Mouse (Mus musculus) lung, adult 18-20 months (tissue): ENCODE results near the gene Il3.
"Not testable (repeated sequence)": the region's sequence is repeated elsewhere in the genome, so short reads cannot be mapped to it uniquely, and the experiment has no call there.

Experiments
- DNase-seq, 2 experiments: peaks; one replicate each; pipeline ENCODE4 v3.0.0; 2022; ENCODE audit warnings: mixed read lengths in 2 of 2

The Il3 gene

DNA sequence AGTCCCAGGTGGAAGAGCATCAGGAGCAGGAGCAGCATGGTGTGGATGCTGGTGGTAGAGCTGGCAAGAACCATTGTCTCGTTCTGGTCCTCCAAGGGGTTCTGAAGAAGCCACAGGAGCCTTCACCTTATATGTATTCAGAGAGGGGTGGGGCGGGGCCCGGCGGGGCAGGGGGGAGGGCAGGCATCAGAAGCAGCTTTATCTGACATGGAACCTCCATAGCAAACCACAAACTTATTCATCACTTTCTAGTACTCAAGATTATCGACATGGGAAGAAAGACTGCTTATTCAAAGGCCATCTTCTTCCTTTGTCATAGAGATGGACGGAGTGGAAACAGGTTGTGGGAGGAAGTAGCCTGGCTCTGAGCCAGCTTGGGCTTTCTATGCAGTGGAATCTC lies at the start of gene Il3:
Gene Il3, minus strand, starts transcription at position 101 of the 400 bp plus-strand sequence.
- DNase-seq: no peak

DNA sequence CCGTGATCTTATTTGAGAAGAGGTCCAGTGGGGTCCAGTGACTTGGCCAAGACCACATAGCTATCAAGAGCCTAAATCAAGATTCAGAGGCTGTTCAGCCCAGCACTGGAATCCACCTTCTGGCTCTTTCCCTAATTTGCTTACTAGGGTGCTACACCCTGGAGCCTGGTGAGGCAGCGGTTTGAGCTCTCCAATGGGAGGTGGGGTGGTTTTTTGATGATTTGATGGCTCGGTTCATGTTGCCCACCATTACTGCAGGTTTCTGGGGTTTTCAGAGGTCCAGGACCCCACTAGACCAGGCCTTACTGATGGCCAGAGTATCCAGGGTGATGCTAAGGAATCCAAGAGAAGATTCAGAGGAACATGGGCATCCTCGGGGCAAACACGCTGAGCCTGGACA lies 48.3 kb upstream of the Il3 start:
- no peak for DNase-seq

DNA sequence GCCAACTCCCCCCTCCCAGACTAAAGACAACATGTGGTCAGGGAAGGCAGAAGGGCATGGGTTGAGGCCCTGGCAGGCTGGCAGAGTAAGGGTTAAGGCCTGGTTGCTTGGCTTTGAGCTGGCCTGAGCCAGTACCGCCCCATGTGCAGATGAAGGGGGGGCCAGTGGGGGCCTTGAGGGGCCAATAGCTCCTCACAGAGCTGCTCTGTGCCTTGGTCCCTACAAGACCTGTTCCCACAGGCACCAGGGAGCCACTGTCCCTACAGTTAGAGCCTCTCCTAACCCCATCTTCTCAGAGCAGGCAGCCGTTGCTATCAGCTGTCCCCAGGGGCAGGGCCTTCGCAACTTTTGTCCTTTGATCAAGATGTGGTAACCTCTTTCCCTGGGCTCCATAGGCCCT lies 47.7 kb upstream of the Il3 start:
- no peak for DNase-seq

DNA sequence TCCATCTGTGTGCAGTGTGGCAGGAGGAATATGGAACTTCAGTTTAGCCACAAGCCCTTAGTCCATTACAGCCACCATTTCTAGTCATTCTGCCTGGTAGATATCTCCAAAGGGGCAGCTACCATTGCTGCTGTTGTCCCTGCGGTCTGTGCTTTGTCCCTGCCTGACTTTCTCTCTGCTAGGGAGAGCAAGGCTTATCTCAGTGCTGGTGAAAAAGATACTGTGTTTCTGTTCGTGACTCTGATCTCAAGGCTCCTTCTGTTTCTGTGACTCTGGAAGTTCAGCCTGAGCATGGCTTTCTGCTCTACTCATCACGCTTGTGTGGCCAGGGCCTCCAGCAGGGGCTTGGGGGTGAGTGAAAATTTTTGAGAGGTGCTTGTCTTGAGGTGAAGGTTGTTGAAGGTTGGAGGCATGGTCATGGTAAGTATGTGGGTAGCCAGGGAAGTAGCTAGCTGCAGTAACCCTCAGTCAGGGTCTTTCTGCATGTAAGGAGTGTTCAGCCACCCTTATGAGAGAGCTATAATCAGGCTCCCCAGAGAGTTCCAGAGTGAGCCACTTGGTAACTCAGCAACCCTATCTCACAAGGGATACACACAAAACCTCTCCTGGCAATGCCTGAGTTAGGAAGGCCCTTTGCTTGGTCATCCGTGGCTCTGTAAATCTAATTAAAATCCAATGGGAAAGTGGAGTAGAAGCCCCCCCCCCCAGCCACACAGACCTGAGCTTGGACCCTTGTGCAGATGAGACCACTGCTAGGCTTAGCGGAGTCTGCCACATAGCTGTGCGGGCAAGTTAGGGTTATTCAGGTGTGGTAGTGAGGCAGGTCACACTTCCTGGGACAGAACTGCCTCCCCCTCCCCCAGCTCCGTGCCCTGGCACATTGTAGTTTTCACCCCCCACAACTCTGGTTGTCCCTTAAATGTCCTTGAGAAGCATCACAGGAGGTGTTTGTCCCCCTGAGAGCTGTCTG lies 46.6 kb upstream of the Il3 start:
- DNase-seq: no peak

DNA sequence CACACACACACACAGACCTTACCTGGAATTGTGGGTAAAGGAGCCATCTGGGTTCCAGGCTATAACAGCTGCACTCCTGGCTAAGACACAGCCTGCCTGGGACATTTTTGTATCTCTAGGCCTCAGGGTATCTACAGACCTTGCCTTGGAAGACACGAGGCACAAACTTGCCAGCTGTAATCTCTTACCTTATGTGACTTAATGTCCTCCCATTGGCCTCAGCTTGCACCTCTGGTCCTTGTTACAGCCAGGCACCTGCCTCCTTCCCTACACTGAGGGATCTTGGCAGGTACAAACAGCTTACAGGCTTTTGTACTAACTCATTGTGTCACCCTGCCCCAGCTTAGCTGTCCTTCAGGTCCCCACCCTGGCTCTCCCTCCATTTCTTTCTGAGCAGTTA lies 45.5 kb upstream of the Il3 start:
- no peak for DNase-seq

DNA sequence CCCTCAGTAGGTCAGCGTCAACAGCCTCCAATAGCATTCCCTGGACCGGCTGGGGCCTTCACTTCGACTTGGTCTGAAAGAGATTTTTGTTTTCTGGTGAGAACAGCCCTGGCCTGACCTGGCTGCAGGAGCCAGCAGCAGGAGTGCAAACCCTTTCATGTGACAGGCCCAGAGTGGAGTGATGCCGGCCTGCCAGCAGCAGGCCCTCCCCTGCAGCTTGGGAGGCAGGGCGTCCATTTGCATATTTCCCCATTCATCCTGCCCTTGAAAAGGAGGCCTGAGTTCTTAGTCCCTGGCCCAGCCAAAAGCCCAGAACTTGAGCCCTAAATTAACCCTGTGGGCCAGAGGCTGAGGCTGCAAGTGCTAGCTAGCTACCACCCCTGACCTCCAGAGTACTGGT lies 44.9 kb upstream of the Il3 start:
- DNase-seq: peak; percentile 48 to 59

DNA sequence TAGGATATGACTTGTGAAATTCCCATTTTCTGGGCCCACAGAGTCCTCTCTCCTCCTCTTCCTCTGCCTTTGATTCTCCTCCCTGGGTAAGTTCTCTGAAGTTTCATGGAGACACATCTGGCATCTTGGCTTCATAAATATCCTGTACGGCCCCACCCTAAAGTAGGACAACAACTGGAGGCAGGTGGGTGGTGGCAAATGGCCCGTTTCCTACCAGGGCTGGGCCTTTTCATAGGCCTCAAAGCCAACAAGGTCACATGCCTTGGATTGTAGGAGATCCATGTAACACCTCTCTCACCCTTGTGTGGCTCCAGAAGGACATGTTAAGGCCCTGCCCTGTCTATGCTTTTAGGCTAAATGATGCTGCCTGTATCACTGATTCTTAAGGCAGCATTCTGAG lies 43.5 kb upstream of the Il3 start:
- DNase-seq: no peak

DNA sequence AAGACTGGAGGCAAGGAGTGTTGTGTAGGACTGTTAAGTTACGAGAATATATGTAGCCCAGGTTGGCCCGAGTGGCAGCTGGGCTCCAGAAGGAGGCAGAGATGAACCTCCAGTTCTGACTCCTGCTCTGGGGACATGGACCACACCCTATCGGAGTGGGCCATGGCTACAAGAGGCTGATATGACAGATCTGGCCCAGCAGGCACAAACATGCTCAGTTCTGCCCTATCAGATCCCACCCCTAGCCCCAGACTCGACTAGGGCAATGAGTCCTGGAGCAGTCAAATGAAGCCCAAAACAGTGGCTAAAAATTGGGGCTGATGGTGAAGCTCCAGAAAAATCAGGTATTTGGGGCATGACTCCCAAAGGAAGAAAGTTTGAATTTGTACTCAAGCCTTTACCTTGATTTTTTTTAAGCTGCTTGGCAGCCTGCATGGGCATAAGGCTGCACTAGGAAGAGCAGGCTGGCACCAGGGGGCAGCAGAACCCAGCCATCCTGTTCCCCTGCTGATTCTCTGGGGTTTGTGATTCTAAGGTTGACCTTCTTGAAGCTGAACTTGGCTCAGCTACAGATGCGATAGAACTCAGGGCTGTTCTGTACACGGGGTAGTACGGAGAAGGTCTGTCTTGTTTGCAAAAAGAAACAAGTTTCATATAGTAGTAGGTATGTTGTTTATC lies 40.2 kb upstream of the Il3 start:
- peak; percentile 40 to 49 for DNase-seq

DNA sequence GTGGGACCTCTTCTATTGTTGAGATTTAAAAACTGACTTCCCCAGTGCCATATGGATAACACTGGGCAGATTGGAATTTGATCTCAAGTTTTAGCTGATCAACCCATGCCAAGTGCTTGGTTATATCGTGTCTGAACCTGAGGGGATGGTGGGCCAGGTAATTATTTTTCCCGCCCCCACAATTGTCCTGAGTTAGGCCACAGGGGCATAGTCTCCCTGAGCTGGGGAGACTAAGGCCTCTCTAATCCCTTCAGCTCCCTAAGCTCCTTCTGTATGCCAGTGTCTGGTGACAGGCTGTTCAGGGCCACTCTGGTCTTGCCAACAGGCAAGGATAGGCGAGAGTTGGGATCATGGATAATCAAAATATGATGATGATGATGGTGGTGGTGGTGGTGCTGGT lies 38.3 kb upstream of the Il3 start:
- no peak for DNase-seq

DNA sequence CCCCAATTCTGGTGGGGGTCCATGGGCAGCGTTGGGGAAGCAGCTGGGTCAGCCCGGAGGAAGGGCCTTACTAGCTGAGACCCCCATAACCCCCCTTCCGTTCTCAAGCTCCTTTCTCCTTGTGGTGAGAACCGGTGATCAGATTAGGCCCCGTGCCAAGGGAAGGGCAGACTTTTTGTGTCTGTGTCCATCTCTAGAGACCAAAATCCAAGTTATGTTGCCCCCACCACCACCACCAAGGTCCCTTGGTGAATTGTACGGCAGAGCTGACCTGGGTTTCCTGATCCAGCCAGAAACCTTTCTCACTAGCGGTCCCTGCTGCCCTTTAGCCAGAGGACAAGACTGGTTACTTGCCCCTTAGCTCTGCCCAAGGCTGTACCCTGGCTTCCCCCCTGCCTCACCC lies 37.4 kb upstream of the Il3 start:
- no peak for DNase-seq

DNA sequence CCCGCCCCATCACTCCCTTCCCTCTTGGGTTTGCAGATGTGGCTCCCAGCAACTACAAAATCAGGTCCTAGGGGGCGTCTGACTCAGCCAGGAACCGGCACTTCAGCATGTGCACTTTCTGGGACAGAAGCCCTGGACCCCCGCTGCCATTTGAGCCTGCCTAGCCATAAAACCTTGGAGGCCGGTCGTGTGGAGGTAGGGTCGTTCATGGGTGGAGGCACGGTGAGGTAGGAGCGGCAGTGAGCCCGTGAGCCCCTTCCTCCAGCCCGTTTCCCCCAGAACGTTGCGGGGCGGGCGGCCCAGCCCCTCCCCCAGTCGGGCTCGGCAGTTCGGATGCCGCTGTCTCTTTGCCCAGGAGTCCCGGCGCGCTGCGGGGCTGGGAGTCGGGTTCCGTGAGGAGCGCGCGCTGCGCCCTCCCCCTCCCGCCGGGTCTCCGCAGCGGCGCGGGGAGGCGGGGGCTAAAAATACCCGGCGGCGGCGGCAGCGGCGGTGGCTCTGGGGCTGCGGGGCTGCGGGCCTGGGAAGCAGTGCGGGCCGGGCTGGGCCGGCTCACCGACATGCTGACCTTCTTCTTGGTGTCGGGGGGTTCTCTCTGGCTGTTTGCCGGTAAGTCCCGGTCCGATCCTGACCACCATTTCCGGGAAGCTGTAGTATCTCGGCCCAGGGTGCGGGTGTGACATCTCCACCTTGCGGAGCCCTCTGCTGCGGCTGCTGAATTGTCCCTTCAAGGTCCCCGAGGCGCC lies 36.8 kb upstream of the Il3 start, which contains the start of gene Acsl6:
Gene Acsl6, plus strand, starts transcription at position 71 of the 743 bp plus-strand sequence.
- DNase-seq: no peak

DNA sequence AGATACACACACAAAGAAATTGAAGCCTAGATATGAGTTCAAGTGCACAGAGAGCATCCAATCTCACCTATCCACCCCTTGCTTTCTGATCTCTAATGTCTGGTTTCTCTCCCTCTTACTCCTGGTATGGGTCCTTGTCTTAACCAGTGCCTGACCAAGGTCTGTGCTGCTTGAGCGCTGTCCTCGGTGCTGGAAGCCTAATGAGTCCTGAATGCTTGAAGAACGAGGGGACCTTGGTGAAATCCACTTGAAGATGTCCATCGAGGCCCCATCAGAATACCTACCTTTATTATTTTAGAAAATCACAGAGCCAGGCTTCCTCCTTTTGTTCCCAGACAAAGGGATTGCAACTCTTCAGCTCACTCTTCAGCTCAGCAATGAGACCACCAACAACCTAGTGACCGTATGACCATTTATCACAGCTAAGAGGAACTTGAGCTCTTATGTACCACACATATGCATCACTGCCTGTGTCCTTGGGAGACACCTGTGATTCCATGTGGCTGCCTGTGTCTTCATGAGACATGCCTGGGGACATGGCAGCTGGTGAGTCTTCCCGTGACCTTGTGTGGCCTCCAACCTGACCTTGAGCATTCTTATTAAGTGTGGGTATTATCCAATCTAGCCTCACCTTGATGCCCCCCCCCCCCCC lies 36.1 kb upstream of the Il3 start:
- DNase-seq: no peak

DNA sequence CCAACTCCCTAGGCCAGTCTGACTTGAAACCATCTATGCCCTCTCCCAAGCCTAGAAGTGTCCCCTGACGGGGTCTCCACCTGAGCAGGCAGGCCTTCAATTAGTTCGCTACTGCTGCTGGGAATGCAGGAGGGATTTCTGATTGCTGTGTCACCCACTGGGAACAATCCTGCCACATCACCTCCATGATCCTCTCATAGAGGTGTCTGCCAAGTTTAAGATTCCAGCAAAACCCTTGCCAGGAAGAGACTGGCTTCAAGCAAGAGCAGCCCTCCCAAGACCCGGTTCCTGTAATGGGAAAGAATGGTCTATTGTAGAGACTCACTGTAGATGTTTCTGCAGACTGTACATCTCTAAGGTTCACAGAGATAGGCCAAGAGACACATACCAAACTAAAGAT lies 35.5 kb upstream of the Il3 start:
- DNase-seq: no peak

DNA sequence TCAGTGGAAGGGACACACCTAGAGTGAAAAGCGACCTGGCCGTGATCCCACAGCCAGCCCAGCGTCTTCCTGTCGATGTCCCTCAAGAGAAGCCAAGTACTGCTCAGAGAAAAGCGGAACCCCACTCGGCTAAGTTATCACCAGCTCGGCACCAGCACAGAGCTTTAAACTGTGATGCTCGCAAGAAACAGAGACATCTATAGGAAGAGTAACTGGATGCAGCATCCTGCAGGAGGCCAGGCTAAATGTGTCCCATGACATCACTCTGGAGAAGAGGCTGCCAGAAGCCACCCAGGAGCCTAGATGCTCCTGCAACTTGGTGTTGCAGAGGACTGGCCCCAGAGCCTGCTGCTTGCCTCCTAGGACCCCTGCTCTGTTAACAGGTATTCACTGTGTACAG lies 34.9 kb upstream of the Il3 start:
- no peak for DNase-seq

DNA sequence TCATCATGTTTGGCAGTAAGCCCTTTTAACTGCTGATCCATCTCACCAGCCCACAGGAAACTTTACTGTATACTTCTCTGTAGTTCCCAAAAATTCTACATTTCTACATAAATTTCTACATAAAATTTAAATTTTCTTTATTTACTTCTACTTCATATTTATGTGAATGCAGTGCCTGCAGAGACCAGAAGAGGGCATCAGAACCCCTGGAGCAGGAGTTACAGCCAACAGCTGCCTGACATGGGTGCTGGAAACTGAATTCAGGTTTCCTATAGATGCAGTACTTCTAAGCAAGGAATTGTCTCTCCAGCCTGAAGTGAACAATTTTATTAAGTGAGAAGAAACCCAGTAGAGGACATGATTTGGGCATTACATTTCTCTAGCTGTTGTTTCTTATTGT lies 31.7 kb upstream of the Il3 start:
- no peak for DNase-seq

DNA sequence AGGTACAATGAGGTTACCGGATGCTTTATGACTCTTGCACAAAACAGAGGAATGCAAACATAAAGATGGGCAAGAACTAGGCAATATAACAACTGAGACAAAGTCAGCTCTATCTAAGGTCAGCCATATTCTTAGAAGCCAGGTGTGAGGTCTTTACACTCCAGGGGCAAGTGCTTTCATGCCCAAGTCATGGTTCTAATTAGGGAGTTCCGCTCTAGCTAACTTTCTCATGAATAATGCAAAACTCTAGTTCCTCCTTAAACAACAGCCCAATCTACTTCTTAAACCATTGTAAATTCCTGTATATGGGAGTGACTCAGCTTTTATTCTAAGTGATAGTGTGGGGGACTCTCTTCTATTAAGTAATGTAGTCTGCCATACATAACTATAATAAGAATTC lies 30.4 kb upstream of the Il3 start:
- not testable (repeated sequence) for DNase-seq

DNA sequence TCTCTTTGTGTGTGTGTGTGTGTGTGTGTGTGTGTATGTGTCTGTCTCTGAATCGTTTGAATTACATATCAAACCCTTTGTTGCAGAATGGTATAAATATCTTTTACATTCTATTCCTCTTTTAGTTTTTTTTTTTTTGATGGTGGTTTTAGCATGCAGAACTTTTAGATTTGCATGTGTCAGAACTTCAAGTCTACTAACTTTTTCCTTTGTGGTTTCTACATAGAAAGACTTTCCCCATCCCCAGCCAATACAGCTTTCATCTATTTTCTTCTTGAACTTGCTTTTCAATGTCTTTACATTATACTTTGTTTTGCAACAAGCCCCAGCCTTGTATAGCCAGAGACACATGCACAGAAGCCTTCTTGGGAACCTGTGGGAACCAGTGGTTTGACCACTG lies 29.7 kb upstream of the Il3 start:
- no peak for DNase-seq

DNA sequence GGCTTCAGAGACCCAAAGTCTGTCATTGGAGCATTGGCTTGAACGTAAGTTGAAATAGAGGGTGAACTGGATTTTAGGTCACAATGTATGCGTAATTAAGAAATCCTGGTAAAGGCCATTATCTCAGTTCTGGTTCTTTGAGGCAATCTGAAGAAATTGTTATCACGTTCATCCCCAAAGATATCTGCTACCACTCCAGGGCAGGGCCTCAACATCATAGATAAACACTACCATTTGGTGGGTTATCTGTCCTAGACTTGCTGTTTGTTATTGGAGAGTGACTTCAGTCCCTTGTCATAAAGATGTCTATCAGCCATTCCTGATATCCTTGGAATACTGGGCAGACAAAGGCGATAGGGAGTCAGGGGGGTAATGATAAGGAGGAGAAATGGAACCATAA lies 28.9 kb upstream of the Il3 start:
- no peak for DNase-seq

DNA sequence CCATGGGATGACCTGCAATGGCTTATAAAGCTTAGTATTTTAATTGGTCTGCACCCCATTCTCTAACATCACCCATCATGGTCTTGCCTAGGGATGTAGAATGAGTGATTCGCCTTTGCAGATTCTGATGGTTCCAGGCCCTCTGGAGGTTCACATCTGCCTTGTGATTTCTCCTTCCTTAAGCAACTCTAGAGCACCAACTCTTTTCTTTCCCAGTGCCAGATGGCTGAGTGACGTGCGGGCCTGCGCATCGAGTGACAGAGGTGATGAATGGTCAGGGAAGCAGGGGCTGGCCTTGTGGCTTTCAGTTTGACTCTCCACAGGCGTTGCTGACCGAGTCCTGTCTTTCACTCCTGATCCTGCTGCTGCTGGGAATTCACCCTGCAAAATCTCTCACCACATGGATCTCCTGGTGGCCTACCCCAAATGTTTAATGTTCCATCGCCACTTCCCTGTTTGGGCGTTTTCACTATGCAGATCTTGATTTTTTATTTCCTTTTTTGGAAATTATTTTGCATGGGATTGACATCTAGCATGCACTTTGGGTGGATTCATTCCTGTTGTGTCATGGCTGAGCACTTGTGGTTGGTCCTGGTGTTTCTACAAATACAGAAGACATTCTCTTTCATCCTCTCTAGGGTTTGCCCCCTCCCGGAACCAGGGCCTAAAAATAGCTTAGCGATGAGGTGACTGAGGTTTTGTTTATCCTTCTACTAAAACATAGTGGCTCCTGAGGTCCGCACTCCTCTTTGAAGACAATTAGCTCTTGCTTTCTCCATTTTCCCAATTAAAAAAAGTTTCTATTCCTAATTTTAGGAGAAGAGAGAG lies 27.1 kb upstream of the Il3 start:
- DNase-seq: no peak

DNA sequence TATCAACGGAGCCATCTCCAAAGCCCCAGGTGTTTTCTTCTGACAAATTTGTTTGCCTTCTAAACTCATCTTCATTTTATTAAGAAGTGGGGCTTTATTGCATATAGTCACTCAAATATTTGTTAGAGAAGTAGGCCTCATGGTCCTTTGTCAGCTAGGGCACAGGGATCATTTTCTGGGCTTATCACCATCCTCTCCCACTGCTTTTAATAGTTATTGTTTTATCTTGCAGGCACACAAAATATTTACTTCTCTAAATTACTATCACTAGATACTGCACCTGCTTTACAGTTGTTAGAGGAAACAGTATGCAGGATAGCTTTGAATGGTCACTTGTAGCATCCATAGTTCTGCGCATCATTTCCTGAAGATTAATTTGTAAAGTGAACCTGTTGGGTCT lies 25.1 kb upstream of the Il3 start:
- DNase-seq: no peak

DNA sequence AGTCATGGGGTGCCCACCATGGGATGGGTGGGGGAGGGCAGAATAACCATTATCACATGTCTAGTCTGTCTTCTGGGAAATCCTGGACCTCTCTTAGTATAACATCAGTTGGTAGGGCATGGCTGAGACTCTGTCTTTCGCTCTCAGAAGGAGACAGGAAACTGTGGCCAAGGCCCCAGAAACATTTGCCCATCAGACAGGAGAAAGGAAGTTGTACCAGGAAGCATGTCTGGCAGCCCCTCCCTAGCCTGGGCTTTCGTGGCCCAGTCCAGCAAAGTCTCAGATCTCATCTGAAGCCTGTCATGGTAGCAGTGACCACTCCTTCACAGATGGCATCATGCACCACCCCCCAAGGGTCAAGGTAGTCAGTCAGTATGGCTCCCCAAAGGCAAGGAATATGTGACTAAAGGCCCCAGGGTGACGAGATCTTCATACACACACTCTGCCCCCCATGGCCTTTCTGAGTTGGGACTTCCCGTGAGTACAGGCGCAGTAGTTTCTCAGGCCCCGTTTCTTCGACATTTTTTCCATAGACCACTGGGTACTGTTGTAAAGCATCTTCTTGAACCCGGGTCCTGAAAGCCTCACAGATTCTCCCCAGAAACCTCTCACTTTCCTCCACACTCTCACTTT lies 20.9 kb upstream of the Il3 start:
- no peak for DNase-seq
